Mouse (Mus musculus): ENCODE data around the gene Unc13c.

GRCm38 (mm10) chr9:73713508-73713907, 255.3 kb downstream of the Unc13c start:
- no peak for TF ChIP-seq EP300 (IDR thresholded peaks at IDR 0.05; ENCODE audit: low read depth)
- TF ChIP-seq CTCF (IDR thresholded peaks at IDR 0.05; ENCODE audit: low read depth): no peak
